Mouse (Mus musculus) heart, postnatal 0 days (tissue): ENCODE measurements at regions not wholly inside any gene's neighbourhood (a gene's known extent, or its start where the extent isn't known, plus 50 kb on each side); places are given as distances from the start of the nearest gene placed in this dataset.

Source experiments
- CTCF ChIP-seq: IDR thresholded peaks from 2 replicates; pipeline ENCODE4 v1.5.1; 2016; ENCODE audit warnings: antibody characterized with exemption, control low read depth, low read depth
- EP300 ChIP-seq: IDR thresholded peaks from 2 replicates; pipeline ENCODE4 v1.6.1; 2016; ENCODE audit warnings: antibody characterized with exemption, low read depth

GRCm38 (mm10) chr7:70649760-70650377, 283.3 kb upstream of the Nr2f2 start:
- TF ChIP-seq CTCF (no peak), EP300 (no peak)
